Mouse (Mus musculus): ENCODE measurements at regions not wholly inside any gene's neighbourhood (a gene's known extent, or its start where the extent isn't known, plus 50 kb on each side); places are given as distances from the start of the nearest gene placed in this dataset.
A peak's percentile ranks its signal among the peaks of the same experiment; 100 is the strongest.

DNA sequence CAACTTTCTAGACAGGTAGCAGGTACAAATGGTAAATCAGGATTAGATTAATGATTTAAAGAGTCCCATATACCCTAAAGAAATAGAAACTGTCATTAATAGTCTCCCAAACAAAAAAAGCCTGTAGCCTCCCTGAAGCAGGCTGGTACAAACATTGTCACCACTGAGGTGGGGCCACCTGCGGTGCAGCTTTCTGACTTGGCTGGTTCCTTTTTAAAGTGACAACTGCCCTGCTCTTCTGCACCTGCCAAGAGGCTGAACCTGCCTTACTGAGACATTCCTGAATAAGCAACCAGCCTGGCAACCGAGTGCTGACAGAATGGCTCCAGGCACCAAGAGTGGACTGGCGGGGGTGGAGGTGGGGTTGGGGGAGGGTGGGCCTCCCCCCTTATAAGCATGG is 687.0 kb upstream of the Vrk2 start:
- DNase-seq (ENCODE audit: low spot score), result no peak

DNA sequence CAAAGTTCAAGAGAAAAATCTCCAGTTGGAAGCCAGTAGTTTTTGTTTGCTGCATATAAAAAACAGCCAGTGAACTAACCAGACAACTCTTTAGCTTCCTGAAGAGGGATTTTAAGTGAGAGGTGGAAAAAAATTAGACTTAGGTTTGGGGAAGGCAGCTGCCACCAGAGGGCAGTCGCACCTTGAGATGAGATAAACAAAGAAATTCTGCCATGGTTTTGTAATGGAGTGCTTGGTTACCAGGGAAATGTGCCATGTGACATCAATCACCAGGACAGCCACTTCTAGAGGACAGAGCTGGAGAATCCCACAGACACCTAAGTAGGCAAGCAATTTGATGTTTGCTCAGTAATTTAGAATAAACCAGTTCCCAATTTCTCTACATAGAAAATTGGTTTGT is 670.5 kb upstream of the Vrk2 start:
- peak; percentile 11 for DNase-seq (ENCODE audit: low spot score)

DNA sequence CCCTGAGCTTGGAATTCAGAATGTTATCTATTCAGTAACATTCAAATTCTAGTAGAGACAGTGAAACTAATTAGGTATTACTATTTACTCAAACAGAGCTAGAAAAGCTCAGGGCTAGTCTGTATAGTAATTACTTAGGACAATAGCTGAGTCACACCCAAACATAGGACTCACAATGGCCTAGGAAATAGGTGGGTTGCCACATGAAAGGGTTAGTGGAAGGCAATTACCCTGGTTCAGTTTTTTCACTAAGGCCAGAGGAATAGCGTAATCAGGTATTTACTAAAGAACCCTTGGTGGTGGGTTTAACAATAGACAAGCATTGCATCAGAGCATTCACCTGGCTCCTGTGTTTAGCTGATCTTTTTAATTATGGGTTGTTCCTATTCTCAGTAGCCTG is 664.7 kb upstream of the Vrk2 start:
- no peak for DNase-seq (ENCODE audit: low spot score)

DNA sequence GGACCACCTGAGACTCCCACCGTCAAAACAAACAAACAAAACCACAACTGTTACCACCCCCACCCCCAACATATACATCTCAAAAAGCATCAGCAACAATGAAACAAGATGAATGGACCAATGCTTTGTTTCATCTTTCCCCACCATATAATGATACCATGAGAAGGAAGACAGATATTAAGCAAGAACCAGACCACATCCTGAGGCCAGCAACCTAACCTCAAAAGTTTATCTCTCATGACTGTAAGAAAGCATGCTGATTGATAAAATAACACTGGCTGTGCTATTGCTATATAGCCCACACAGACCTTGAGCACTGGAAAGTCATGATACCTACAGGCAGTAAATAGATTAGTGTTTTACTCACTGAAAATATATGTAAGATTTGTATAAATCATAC is 642.1 kb upstream of the Vrk2 start:
- no peak for DNase-seq (ENCODE audit: low spot score)

DNA sequence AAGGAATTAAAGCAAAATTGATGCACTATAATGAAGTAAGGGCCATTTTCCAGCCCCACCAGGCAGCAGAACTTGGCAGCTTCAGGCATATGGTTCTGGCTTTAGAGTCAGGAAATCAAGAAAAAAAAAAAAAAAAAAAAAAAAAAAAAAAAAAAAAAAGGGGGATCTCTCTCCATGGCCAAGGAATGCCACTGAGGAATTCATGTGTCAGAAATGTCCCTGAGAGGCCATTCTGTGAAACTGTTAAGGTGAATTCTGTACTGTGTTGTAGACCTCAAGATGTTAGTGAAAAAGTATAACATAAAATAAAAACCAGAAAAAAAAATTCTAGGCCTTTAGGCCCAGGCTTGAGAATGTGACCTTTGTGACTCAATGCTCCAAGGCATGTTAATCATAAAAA is 632.7 kb upstream of the Vrk2 start:
- DNase-seq (ENCODE audit: low spot score), result no peak

DNA sequence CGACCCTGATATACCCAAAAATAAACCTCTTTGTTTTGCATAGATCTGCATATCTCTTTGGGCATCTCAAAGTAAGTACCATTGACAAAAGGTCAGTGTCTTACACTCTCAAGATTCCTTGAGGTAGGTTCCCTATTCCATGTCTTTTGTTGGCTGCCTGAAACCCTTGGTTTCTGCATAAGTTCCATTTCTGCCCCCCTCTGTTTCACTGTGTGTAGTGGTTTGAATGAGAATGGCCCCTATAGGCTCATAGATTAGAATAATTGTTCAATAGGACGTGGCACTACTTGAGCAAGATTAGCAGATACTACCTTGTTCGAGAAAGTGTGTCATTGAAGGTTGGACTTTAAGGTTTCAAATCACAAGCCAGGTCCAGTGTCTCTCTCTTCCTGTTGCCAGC is 628.6 kb upstream of the Vrk2 start:
- no peak for DNase-seq (ENCODE audit: low spot score)

DNA sequence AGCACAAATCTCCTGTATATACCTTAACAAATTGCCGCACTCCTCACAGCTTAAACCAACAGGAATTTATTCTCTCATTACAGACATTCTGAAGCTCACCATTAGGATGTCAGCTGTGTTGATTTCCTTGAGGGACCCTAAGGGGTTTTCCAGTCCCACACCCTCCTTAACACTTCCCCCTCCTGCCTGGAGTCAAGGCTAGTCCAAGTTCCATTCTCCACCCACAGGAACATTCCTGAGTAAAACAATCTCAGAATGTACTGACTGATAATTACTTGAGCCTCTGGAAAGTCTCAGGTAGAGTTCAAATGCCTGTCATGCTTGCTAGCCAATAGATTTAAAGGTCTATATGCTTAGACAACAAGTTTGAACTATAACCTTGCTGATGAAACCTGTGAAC is 628.2 kb upstream of the Vrk2 start:
- DNase-seq (ENCODE audit: low spot score), result no peak

DNA sequence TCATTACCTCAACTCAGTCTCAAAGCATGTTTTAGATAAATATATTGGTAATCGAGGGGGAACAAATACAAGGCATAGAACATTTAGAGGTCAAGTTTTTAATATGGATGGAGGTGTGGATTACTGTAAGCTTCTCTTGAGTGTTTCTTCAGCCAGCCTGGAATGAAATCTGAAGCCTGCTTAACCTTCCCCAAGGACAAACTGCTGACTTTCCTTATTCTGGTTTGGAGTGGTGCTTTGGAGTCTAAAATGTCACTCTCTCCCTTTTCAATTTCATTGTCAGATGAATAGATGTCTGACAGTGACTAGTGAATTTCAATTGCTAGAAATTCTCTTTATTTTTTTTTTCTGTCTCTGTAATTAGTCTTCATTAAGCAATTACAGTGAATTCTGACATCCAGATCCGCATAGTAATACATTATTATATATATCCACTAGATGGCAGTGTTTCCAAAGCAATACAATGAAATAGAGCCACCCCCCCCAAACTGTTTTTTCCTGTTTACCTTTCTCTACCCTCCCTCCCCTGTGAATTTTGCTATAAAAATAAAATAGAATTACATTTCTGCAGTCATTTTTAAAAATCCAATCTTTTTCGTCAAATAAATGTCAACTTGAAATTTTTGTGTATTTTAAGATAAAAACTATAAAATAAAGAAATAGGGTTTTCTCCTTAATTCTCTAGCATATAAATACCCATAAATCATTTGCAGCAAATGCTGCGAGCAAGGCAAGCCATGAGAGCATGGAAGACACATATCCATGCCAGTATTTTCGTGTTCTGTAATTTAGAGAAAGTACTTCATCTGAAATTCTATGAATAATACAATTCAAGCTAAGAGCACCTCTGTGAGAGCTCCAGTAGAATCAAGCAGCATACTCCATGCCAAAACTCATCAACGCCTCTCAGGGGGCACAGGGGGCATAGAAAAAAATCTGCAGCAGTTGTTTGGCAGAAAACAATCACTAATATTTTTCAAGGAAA is 626.2 kb upstream of the Vrk2 start:
- no peak for DNase-seq (ENCODE audit: low spot score)

DNA sequence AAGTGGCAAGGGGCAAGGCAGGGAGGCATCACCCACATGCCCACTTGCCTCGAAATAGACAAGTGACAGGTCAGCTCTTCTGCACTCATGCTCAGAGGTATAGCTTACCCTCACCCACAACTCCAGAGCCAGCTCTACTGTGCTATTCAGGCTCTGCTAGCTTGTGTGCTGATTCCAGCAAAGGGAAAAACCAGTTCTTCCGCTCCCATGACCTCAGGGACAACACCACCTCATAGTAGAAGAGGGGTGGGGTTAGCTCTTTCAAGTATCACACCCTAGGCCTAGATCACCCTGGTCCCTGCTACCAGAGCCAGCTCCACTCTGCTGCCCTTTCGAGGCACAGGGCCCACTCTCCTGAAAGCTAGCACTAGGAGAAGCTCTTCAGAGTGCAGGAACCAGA is 622.0 kb upstream of the Vrk2 start:
- no peak for DNase-seq (ENCODE audit: low spot score)

DNA sequence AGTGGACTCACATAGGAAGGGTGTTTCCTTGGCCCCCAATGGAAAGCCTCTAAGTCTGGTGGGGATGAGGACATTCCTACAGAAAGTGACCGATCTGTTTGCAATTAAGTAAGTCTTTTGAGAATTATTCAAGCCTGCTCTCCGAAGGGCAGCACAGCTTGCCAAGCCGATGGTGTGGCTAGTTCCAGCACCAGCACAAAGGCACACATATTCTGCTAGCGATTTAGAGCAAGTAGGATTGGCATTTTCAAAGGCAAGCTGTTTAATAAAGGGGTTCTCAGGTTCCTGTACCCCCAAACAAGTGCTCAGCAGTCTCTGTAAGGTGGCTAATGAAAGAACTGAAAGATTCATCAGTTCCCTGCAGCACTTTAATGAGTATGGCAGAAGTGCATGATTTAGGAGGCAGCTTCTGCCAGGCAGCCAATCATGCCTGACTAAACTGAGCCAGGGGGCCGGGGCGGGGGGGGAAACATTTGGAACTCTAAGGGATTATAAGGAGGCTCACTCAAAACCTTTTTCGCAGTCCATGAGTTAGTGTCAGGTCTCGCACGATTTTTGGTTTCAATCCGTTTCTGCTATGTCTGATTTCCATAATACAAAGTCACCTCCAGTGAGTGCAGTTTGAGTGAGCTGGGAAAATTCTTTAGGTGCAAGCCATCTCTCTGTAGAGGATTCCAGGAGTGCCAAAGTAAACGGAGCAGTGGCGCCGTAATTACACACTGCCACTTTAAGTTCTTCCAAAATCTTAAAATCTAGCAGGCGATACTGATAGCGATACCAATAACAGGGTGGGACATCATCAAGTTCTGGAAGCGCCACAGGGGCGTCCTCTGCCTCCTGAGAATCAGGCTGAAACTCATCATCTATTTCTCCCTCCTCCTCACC is 609.8 kb upstream of the Vrk2 start:
- DNase-seq (ENCODE audit: low spot score), result no peak

DNA sequence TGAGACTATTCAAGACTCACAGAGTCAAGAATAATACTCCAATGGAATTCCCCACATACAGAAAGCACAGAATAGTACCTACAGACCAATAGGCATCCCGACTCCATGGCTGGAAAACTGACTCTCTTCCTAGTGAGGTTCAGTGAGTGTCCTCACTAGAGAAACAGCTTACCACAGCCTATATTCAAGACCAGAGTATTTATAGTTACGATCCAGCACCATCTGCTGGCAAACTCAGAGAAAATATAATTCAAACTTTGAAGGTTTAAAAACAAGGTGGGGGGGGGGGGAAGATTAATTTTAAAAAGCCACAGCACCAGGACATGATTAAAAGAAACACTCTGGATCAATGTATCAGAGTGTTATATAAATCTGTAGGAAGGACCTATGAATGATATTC is 590.2 kb upstream of the Vrk2 start:
- DNase-seq (ENCODE audit: low spot score), result no peak

DNA sequence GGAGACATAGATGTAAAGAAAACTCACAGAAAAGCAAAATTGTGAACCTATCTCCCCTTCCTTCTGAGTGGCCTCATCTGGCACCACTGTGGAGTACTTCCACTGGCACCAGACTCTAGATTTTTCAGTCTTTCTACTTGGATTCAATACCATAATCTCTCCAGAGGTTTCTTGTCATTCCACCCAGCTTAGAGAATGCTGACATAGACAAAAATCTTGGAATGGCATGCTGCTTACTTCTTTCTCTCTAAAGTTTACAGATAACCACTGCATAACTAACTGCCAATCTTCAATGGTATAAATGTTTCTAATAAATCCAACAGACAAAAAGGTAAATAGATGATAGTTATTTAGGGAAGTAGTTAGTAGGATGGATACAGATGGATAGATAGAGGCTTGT is 589.6 kb upstream of the Vrk2 start:
- no peak for DNase-seq (ENCODE audit: low spot score)

DNA sequence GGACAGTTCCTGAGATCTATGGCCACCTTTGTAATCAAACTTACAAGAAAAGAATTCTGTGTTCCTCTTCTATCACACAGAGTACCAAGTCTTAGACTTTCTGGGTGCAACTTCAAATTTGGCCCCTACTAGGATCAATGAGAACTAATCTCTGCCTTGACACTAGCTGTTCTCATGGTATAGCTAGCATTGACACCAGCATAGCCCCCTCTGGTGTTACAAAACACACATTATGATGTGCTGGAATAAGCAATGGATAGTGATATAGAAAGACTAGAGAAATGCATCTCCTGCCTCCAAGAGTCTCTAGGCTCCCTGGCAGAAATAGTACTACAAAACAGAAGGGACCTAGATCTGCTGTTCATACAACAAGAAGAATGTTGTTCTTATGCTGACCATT is 566.6 kb upstream of the Vrk2 start:
- no peak for DNase-seq (ENCODE audit: low spot score)
